Mouse (Mus musculus): ENCODE measurements around the gene Cnn3.

The Cnn3 gene

GRCm38 (mm10) chr3:121425861-121426620 lies at the start of gene Cnn3:
Gene Cnn3 (plus strand): TSS chr3:121426497.
- DNase-seq (ENCODE audit: low spot score in 2 of 2) = peak; percentile 80 to 90

DNA sequence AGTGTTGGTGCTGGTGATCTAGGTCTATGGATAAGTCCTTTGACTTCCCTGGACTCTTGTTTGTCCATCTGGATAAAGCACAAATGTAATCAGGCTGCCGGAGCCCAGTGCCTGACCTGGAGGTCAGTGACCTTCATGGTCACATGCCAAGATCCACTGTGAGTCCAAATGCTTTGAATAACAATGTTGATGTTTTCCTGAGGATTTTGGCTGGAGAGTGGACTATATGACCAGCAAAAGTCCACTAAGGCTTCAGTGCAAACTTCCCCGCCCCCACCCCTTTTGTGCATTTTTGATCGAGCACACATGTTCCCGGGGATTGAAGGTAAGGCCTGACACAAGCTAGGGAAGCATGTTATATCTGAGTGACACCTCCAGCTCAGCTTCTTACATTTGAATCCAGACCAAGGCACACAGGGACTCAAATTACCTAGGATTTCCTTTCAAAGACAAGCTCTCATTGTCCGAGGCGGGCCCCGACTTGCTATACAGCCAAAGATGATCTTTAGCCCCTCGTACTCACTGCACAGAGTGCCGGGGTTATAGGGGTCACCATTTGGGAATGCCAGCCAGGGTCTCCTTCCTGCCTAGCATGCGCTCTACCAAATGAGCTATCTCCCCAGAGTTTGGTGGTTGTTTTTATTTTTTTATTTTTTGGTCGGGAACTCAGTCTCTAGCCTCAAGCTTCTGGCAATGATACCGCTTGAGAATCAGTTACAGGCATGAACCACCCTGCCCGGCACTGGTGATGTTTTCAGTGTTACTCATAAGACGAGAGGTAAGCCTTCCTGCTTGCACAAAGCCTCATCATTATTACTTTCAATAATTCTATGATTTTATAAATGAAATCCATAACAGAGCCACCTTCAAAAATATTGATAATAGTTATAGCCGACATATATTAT lies 47.3 kb upstream of the Cnn3 start:
- no peak for DNase-seq (ENCODE audit: low spot score in 2 of 2)

GRCm38 (mm10) chr3:121379699-121380098 lies 46.6 kb upstream of the Cnn3 start:
- DNase-seq (ENCODE audit: low spot score in 2 of 2) = no peak

DNA sequence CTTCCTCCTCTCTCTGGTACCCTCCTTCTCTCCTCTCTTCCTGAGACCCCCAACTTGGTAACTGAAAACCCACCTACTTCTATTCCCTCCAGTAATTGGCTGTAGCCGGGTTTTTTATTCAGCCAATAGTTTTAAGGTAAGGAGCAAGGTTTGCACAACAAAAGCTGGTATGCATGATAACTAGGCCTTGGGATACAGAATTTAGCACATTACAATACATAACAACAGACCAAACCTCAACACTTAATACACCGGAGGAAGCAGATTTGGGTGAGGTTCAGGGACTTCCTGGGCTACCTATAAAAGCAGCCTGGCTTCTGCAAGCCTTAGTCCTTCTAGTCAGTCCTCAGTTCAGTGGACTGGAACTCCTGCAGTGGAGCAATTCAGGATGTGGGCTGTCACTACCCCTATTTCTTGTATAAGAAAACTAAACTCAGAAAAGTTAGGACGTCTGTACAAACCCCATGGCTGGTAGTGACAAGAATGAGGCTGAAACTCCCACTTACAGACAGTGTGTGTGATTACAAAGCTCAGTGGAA lies 38.8 kb upstream of the Cnn3 start:
- DNase-seq (ENCODE audit: low spot score in 2 of 2) = no peak

- no peak for DNase-seq (ENCODE audit: low spot score in 2 of 2)
Observed at GRCm38 (mm10) chr3:121389366-121389765, 36.9 kb upstream of the Cnn3 start.

GRCm38 (mm10) chr3:121389860-121390530 lies 36.3 kb upstream of the Cnn3 start:
- DNase-seq (ENCODE audit: low spot score in 2 of 2) = no peak

DNA sequence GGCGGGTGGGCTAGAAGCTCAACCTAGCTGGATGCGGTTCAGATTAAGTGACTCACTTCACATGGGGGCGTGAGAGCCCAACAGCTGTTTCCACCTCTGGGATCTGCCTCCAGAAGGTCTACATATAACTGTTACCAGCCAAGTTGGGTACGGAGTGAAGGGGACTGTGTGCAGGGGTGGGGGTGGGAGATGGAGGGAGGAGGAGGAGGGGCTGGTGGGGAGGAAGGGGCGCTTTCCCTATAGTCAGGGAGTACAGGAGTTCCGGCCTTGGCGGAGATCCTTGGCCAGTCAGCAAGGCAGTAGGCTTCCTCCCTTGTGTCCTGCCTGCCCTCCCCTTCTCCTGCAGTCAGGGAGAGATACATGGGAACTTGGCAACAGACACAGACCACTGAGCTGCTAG lies 35.6 kb upstream of the Cnn3 start:
- DNase-seq (ENCODE audit: low spot score in 2 of 2) = no peak

GRCm38 (mm10) chr3:121395588-121396295 lies 30.6 kb upstream of the Cnn3 start:
- DNase-seq (ENCODE audit: low spot score in 2 of 2) = no peak

GRCm38 (mm10) chr3:121396561-121396960 lies 29.7 kb upstream of the Cnn3 start:
- no peak for DNase-seq (ENCODE audit: low spot score in 2 of 2)

DNA sequence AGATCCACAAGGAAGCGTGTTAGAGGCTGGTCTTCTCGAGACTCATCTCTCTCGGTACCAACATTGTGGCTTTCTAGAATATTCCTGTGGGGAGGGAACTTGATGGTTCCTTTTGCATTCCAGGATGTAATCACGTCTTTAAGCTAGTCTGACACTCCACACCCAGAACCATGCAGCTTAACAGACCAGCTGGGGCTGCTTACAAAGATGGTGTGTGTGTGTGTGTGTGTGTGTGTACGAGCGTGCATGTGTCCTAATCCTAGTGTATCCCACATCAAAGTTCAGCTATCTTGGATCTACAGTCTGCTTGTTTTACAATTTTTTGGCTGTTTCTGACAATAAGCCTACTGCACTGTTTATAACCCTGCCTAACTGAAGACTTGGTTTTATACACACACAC lies 29.3 kb upstream of the Cnn3 start:
- DNase-seq (ENCODE audit: low spot score in 2 of 2) = no peak

DNA sequence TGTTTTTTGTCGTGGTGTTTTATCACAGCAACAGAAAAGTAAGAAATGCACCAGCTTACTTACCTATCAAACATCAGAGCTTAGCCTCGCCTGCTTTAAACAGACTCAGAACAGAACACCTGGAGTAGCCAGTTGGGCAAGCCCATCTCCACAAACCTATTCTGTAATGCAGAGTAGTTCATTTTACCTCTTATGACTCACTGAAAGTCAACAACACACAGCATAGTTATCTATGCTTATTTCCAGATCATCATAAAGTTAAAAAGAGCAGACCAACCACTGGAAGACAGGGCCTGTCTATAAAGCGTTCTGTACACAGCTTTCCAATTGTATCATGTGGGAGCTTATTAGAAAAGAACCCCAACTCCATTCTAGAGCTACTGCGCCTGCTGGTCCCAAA lies 24.9 kb upstream of the Cnn3 start:
- no peak for DNase-seq (ENCODE audit: low spot score in 2 of 2)

GRCm38 (mm10) chr3:121402096-121402495 lies 24.2 kb upstream of the Cnn3 start:
- no peak for DNase-seq (ENCODE audit: low spot score in 2 of 2)

GRCm38 (mm10) chr3:121403449-121403848 lies 22.8 kb upstream of the Cnn3 start:
- no peak for DNase-seq (ENCODE audit: low spot score in 2 of 2)

GRCm38 (mm10) chr3:121405101-121405500 lies 21.2 kb upstream of the Cnn3 start:
- DNase-seq (ENCODE audit: low spot score in 2 of 2) = no peak

DNA sequence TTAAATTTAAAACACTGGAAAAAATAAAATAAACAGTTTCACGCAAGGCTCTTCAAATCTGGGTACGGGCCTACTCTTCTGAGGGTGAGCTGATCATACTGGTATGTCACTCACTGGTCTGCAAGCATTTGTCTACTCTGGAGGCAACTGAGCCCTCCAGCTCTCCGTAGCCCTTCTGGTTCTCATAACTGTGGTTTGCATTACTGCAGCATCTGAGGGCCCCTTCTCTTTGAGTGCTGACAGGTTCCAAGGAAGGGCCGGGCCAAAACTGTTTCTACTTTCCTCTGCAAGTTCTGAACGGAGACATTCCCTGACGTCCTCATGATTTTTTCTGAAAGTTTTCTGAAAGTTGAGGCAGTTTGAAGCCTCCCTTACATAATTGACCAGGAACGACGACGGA lies 18.9 kb upstream of the Cnn3 start:
- DNase-seq (ENCODE audit: low spot score in 2 of 2) = no peak

- DNase-seq (ENCODE audit: low spot score in 2 of 2) = no peak
Observed at GRCm38 (mm10) chr3:121408386-121408785, 17.9 kb upstream of the Cnn3 start.

DNA sequence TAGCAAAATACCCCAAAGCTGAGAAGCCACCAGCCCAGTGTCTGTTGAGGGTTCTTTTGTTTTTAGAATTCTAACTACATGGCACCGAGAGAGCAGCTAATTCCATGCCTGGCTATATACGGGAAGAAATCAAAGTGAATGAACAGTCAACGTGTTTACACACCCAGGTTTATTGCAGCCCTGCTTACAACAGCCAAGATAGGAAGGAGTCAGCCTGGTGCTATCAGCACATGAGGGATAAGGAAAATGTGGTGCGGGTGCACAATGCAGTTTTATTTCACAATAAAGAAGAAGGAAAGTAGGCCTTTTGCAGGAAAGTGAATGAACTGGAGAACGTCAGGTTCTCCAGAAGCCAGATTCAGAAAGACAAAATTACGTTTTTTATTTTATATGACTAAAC lies 14.8 kb upstream of the Cnn3 start:
- DNase-seq (ENCODE audit: low spot score in 2 of 2) = no peak

GRCm38 (mm10) chr3:121416171-121417154 lies 9.8 kb upstream of the Cnn3 start:
- no peak for DNase-seq (ENCODE audit: low spot score in 2 of 2)

DNA sequence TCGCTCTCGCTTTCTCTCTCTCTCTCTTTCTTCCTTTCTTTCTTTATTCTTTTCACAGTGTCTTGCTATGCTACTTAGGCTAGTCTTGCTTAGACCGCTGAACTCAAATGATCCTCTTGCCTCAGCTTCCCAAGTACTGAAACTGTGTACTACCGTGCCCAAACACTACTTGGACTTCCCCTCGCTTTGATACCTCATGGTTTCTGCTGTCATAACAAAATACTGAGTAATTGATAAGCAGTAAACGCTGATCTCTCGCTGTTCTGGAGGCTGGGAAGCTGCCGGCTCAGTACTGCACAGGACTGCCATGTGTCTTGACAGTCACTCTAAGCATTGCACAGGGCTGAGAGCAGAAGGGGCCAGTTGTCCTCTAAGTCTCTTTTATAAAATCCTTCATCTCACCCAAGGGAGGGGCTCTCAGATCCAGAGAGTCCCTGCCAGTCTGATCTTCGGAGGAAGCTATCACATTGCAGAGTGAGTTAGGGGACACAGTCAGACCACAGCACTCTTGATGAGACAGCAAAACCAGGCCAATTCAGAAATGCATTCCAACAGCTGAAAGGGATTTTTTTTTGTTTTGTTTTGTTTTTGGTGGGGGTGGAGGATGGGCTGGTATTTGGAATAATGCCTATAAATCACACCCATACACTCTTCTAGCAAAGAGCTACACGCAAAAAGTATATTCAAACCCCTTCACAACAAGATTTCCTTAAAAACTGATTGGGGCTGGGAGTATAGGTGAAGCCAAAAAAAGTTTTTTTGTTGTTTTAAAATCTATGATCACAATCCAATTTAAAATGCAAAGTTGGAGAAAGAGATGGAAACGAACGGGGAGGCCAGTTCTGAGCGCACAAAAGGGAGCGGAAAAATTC lies 8.7 kb upstream of the Cnn3 start:
- no peak for DNase-seq (ENCODE audit: low spot score in 2 of 2)

Data from urinary bladder, postnatal 36 days (tissue).